Mouse (Mus musculus): Measurements from ENCODE around the gene Pidd1. TPM values are rescaled to one million over a fixed set of nuclear protein-coding genes. Genes with fewer than 3 reads are reported as not detected.

The Pidd1 gene
- polyA plus RNA-seq (2015; fragmentation: Illumina TruSeq; extraction: RNeasy Lipid Tissue Mini Kit (QIAGEN cat#74804); ENCODE audit: insufficient read depth, low read depth, low replicate concordance) = 0.30 TPM

GRCm38 (mm10) chr7:141443828-141444237, at the start of gene Pidd1:
Pidd1 (minus strand) TSS chr7:141444025.

GRCm38 (mm10) chr7:141475011-141475804, 31.4 kb upstream of the Pidd1 start, which contains the start of the genes Polr2l and Tspan4:
Polr2l (minus strand) TSS chr7:141475132.
Tspan4 (plus strand) TSS chr7:141475240.

GRCm38 (mm10) chr7:141467230-141468030, 23.6 kb upstream of the Pidd1 start, which contains the start of gene Cd151:
Cd151 (plus strand) TSS chr7:141467392.

GRCm38 (mm10) chr7:141460391-141461113, 16.7 kb upstream of the Pidd1 start, which contains the start of gene Cracr2b:
Cracr2b (plus strand) TSS chr7:141461094.

GRCm38 (mm10) chr7:141454967-141455551, 11.2 kb upstream of the Pidd1 start, which contains the start of gene Pnpla2:
Pnpla2 (plus strand) TSS chr7:141455198.

GRCm38 (mm10) chr7:141447110-141447991, 3.5 kb upstream of the Pidd1 start, which contains the start of gene Rplp2:
Rplp2 (plus strand) TSS chr7:141447370.

GRCm38 (mm10) chr7:141437178-141438120, 6.4 kb downstream of the Pidd1 start, which contains the start of gene Slc25a22:
Slc25a22 (minus strand) TSS chr7:141437892.

GRCm38 (mm10) chr7:141429310-141429709, 14.5 kb downstream of the Pidd1 start, which contains the start of gene Cend1:
Cend1 (minus strand) TSS chr7:141429491.

GRCm38 (mm10) chr7:141413809-141414584, 29.8 kb downstream of the Pidd1 start, which contains the start of gene Gatd1:
Gatd1 (minus strand) TSS chr7:141414136.

GRCm38 (mm10) chr7:141391625-141392551, 51.9 kb downstream of the Pidd1 start, which contains the start of gene Taldo1:
Taldo1 (plus strand) TSS chr7:141392199.

Other genes with a start within 250 kb of the Pidd1 start
- gene Lrrc56, start 249.9 kb downstream of the Pidd1 start, polyA plus RNA-seq (2015; fragmentation: Illumina TruSeq; extraction: RNeasy Lipid Tissue Mini Kit (QIAGEN cat#74804); ENCODE audit: insufficient read depth, low read depth, low replicate concordance) = 1.4 TPM
- gene Lmntd2, start 229.9 kb downstream of the Pidd1 start, polyA plus RNA-seq (2015; fragmentation: Illumina TruSeq; extraction: RNeasy Lipid Tissue Mini Kit (QIAGEN cat#74804); ENCODE audit: insufficient read depth, low read depth, low replicate concordance) = 5.9 TPM
- gene Rassf7, start 228.2 kb downstream of the Pidd1 start, polyA plus RNA-seq (2015; fragmentation: Illumina TruSeq; extraction: RNeasy Lipid Tissue Mini Kit (QIAGEN cat#74804); ENCODE audit: insufficient read depth, low read depth, low replicate concordance) = 12.7 TPM
- 31.0 TPM for gene Phrf1, start 215.2 kb downstream of the Pidd1 start, polyA plus RNA-seq (2015; fragmentation: Illumina TruSeq; extraction: RNeasy Lipid Tissue Mini Kit (QIAGEN cat#74804); ENCODE audit: insufficient read depth, low read depth, low replicate concordance)
- 8.0 TPM for gene Irf7, start 177.5 kb downstream of the Pidd1 start, polyA plus RNA-seq (2015; fragmentation: Illumina TruSeq; extraction: RNeasy Lipid Tissue Mini Kit (QIAGEN cat#74804); ENCODE audit: insufficient read depth, low read depth, low replicate concordance)
- not detected for gene Cdhr5, start 167.2 kb downstream of the Pidd1 start, polyA plus RNA-seq (2015; fragmentation: Illumina TruSeq; extraction: RNeasy Lipid Tissue Mini Kit (QIAGEN cat#74804); ENCODE audit: insufficient read depth, low read depth, low replicate concordance)
- not detected for gene Sct, start 164.9 kb downstream of the Pidd1 start, polyA plus RNA-seq (2015; fragmentation: Illumina TruSeq; extraction: RNeasy Lipid Tissue Mini Kit (QIAGEN cat#74804); ENCODE audit: insufficient read depth, low read depth, low replicate concordance)
- not detected for gene Drd4, start 152.0 kb downstream of the Pidd1 start, polyA plus RNA-seq (2015; fragmentation: Illumina TruSeq; extraction: RNeasy Lipid Tissue Mini Kit (QIAGEN cat#74804); ENCODE audit: insufficient read depth, low read depth, low replicate concordance)
- 23.3 TPM for gene Deaf1, start 116.3 kb downstream of the Pidd1 start, polyA plus RNA-seq (2015; fragmentation: Illumina TruSeq; extraction: RNeasy Lipid Tissue Mini Kit (QIAGEN cat#74804); ENCODE audit: insufficient read depth, low read depth, low replicate concordance)
- 11.4 TPM for gene Tmem80, start 116.3 kb downstream of the Pidd1 start, polyA plus RNA-seq (2015; fragmentation: Illumina TruSeq; extraction: RNeasy Lipid Tissue Mini Kit (QIAGEN cat#74804); ENCODE audit: insufficient read depth, low read depth, low replicate concordance)
- gene Eps8l2, start 105.1 kb downstream of the Pidd1 start, polyA plus RNA-seq (2015; fragmentation: Illumina TruSeq; extraction: RNeasy Lipid Tissue Mini Kit (QIAGEN cat#74804); ENCODE audit: insufficient read depth, low read depth, low replicate concordance) = 35.8 TPM
- 61.6 TPM for gene Taldo1, start 51.8 kb downstream of the Pidd1 start, polyA plus RNA-seq (2015; fragmentation: Illumina TruSeq; extraction: RNeasy Lipid Tissue Mini Kit (QIAGEN cat#74804); ENCODE audit: insufficient read depth, low read depth, low replicate concordance)
- 17.6 TPM for gene Gatd1, start 29.9 kb downstream of the Pidd1 start, polyA plus RNA-seq (2015; fragmentation: Illumina TruSeq; extraction: RNeasy Lipid Tissue Mini Kit (QIAGEN cat#74804); ENCODE audit: insufficient read depth, low read depth, low replicate concordance)
- gene Cend1, start 14.5 kb downstream of the Pidd1 start, polyA plus RNA-seq (2015; fragmentation: Illumina TruSeq; extraction: RNeasy Lipid Tissue Mini Kit (QIAGEN cat#74804); ENCODE audit: insufficient read depth, low read depth, low replicate concordance) = 0.98 TPM
- 14.0 TPM for gene Slc25a22, start 6.1 kb downstream of the Pidd1 start, polyA plus RNA-seq (2015; fragmentation: Illumina TruSeq; extraction: RNeasy Lipid Tissue Mini Kit (QIAGEN cat#74804); ENCODE audit: insufficient read depth, low read depth, low replicate concordance)
- gene Rplp2, start 3.3 kb upstream of the Pidd1 start, polyA plus RNA-seq (2015; fragmentation: Illumina TruSeq; extraction: RNeasy Lipid Tissue Mini Kit (QIAGEN cat#74804); ENCODE audit: insufficient read depth, low read depth, low replicate concordance) = 634 TPM
- 21.8 TPM for gene Pnpla2, start 11.2 kb upstream of the Pidd1 start, polyA plus RNA-seq (2015; fragmentation: Illumina TruSeq; extraction: RNeasy Lipid Tissue Mini Kit (QIAGEN cat#74804); ENCODE audit: insufficient read depth, low read depth, low replicate concordance)
- 31.6 TPM for gene Cracr2b, start 17.1 kb upstream of the Pidd1 start, polyA plus RNA-seq (2015; fragmentation: Illumina TruSeq; extraction: RNeasy Lipid Tissue Mini Kit (QIAGEN cat#74804); ENCODE audit: insufficient read depth, low read depth, low replicate concordance)
- 50.4 TPM for gene Cd151, start 23.4 kb upstream of the Pidd1 start, polyA plus RNA-seq (2015; fragmentation: Illumina TruSeq; extraction: RNeasy Lipid Tissue Mini Kit (QIAGEN cat#74804); ENCODE audit: insufficient read depth, low read depth, low replicate concordance)
- gene Polr2l, start 31.1 kb upstream of the Pidd1 start, polyA plus RNA-seq (2015; fragmentation: Illumina TruSeq; extraction: RNeasy Lipid Tissue Mini Kit (QIAGEN cat#74804); ENCODE audit: insufficient read depth, low read depth, low replicate concordance) = 16.0 TPM
- gene Tspan4, start 31.2 kb upstream of the Pidd1 start, polyA plus RNA-seq (2015; fragmentation: Illumina TruSeq; extraction: RNeasy Lipid Tissue Mini Kit (QIAGEN cat#74804); ENCODE audit: insufficient read depth, low read depth, low replicate concordance) = 14.3 TPM
- 7.9 TPM for gene Chid1, start 95.8 kb upstream of the Pidd1 start, polyA plus RNA-seq (2015; fragmentation: Illumina TruSeq; extraction: RNeasy Lipid Tissue Mini Kit (QIAGEN cat#74804); ENCODE audit: insufficient read depth, low read depth, low replicate concordance)
- gene Ap2a2, start 118.1 kb upstream of the Pidd1 start, polyA plus RNA-seq (2015; fragmentation: Illumina TruSeq; extraction: RNeasy Lipid Tissue Mini Kit (QIAGEN cat#74804); ENCODE audit: insufficient read depth, low read depth, low replicate concordance) = 11.3 TPM
- not detected for gene Muc6, start 211.3 kb upstream of the Pidd1 start, polyA plus RNA-seq (2015; fragmentation: Illumina TruSeq; extraction: RNeasy Lipid Tissue Mini Kit (QIAGEN cat#74804); ENCODE audit: insufficient read depth, low read depth, low replicate concordance)
- 0.54 TPM for gene Muc2, start 246.3 kb upstream of the Pidd1 start, polyA plus RNA-seq (2015; fragmentation: Illumina TruSeq; extraction: RNeasy Lipid Tissue Mini Kit (QIAGEN cat#74804); ENCODE audit: insufficient read depth, low read depth, low replicate concordance)

Data from pancreas, adult 10 weeks (tissue).